Mouse (Mus musculus) neural tube, embryonic 12.5 days (tissue): Measurements from ENCODE around the gene Atp2a1. TPM values are rescaled to one million over a fixed set of nuclear protein-coding genes. Genes with fewer than 3 reads are reported as not detected.

Experiments used
- polyA plus RNA-seq: library from polyadenylated mRNA; unstranded; fragments of >200 nt; fragmentation: Nextera tagmentation; extraction: Ambion mirVana; gene quantifications from 2 replicates; pipeline ENCODE4 v1.2.1, GENCODE M21; 2016

The Atp2a1 gene
- polyA plus RNA-seq, 1 experiment from 2014 or later, result 10.2 TPM

Other genes with a start within 250 kb of the Atp2a1 start
- gene Sbk1, start 190.5 kb downstream of the Atp2a1 start, polyA plus RNA-seq, result 322 and 342 TPM in 2 replicates
- 1.2 and 1.7 TPM in 2 replicates for gene Lat, start 93.5 kb downstream of the Atp2a1 start, polyA plus RNA-seq
- gene Spns1, start 85.7 kb downstream of the Atp2a1 start, polyA plus RNA-seq, result 70.2 and 72.6 TPM in 2 replicates
- 3.2 and 4.2 TPM in 2 replicates for gene Nfatc2ip, start 66.4 kb downstream of the Atp2a1 start, polyA plus RNA-seq
- gene Cd19, start 48.2 kb downstream of the Atp2a1 start, polyA plus RNA-seq, result not detected in 2 replicates
- gene Rabep2, start 34.3 kb downstream of the Atp2a1 start, polyA plus RNA-seq, result 26.8 TPM in 2 replicates
- 60.5 and 62.9 TPM in 2 replicates for gene Sh2b1, start 12.3 kb upstream of the Atp2a1 start, polyA plus RNA-seq
- gene Tufm, start 24.3 kb upstream of the Atp2a1 start, polyA plus RNA-seq, result 121 and 136 TPM in 2 replicates
- gene Atxn2l, start 40.3 kb upstream of the Atp2a1 start, polyA plus RNA-seq, result 74.7 and 81.0 TPM in 2 replicates
- gene Eif3c, start 103.3 kb upstream of the Atp2a1 start, polyA plus RNA-seq, result 207 and 208 TPM in 2 replicates
- gene Apobr, start 121.8 kb upstream of the Atp2a1 start, polyA plus RNA-seq, result 0.27 and 0.40 TPM in 2 replicates
- 26.1 and 28.2 TPM in 2 replicates for gene Cln3, start 122.7 kb upstream of the Atp2a1 start, polyA plus RNA-seq
- not detected in 2 replicates for gene Il27, start 131.8 kb upstream of the Atp2a1 start, polyA plus RNA-seq
- 2.9 and 4.5 TPM in 2 replicates for gene Nupr1, start 167.8 kb upstream of the Atp2a1 start, polyA plus RNA-seq
- 40.0 and 53.2 TPM in 2 replicates for gene Sgf29, start 186.2 kb upstream of the Atp2a1 start, polyA plus RNA-seq
- 0.54 and 0.79 TPM in 2 replicates for gene Sult1a1, start 213.3 kb upstream of the Atp2a1 start, polyA plus RNA-seq
- gene Bola2, start 232.3 kb upstream of the Atp2a1 start, polyA plus RNA-seq, result 160 and 164 TPM in 2 replicates
- gene Slx1b, start 232.7 kb upstream of the Atp2a1 start, polyA plus RNA-seq, result 17.9 and 19.0 TPM in 2 replicates
- 70.5 and 71.5 TPM in 2 replicates for gene Coro1a, start 244.7 kb upstream of the Atp2a1 start, polyA plus RNA-seq